Comparison of ENCODE assay signal across 9 mouse cellular contexts in the genomic region with DNA sequence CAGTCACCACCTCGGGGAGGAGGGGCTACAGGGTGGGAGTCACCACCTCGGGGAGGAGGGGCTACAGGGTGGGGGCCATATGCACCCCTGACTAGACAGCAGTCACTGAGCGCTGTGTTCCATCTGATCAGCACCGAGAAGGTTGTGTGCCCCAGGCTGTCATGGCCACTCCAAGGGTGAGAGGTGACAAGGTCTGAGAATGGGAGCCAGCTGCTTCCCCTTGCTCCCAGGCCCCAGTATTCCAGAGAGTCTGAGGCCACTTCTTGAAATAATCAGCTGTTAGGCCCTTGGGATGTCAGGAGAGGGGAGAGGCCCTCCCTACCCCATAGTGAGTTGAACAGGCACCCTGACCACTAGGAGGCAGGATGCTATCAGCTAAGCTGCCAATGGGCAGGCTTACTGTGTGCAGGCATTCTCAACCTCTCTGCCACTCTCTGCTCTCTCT. TPM values are rescaled to one million over a fixed set of nuclear protein-coding genes. Genes with fewer than 3 reads are reported as not detected.
DNase-seq lines count a peak whose midpoint lies in the region; ATAC-seq and TF ChIP-seq lines count a peak whose summit lies in the region.
"Had no signal": no experiment of that assay in that cellular context is flagged by ENCODE, and none has a peak within 500 bp of the region (broad histone marks: within the 10 kb centered on the region; RNA-seq: fewer than 3 reads in every experiment).

No protein-coding gene starts in this region.

- no peak overlapping the region for H3K27ac ChIP-seq in intestine, postnatal 0 days (ENCODE audit: low read depth, low read length)

- no peak overlapping the region for H3K4me2 ChIP-seq in intestine, postnatal 0 days (replicated peaks; ENCODE audit: low read depth)

- no peaks in the 10 kb centered on the region for H3K27me3 ChIP-seq in intestine, postnatal 0 days (replicated peaks; ENCODE audit: control insufficient read depth, insufficient read depth, low read length)

- DNase-seq in adrenal gland, postnatal 14 days, result peak; percentile 14
- no peak for DNase-seq in adrenal gland, postnatal 25 days
- DNase-seq in left cerebral cortex, adult 11 months (ENCODE audit: low spot score), result peak; percentile 23
- no peak for DNase-seq in left cerebral cortex, adult 8-10 months (ENCODE audit: low spot score in 2 of 2)
- DNase-seq in adipocyte (ENCODE audit: low spot score), result peak; percentile 11
- DNase-seq in c-Kit-positive CD71-positive TER-119-positive erythroid progenitor cells, embryonic 14.5 days (ENCODE audit: low spot score), result no peak
- no peak for DNase-seq in ovary, postnatal 10 days (ENCODE audit: low spot score)

- no peak for ATAC-seq in intestine, postnatal 0 days

- no peaks in the 10 kb centered on the region for H3K9me3 ChIP-seq in intestine, postnatal 0 days (ENCODE audit: control insufficient read depth)

- H3K36me3 ChIP-seq in intestine, postnatal 0 days (ENCODE audit: control insufficient read depth, insufficient read depth), result no peaks in the 10 kb centered on the region

- WGBS in intestine, postnatal 0 days, result 57% methylated on average over 4 of the region's 4 CpGs

- H3K9ac ChIP-seq in intestine, postnatal 0 days (ENCODE audit: low read depth, low read length), result no peak overlapping the region

- no peak overlapping the region for H3K4me3 ChIP-seq in intestine, postnatal 0 days (ENCODE audit: low read depth, low read length)
- H3K4me3 ChIP-seq: erythroblast, embryonic 14.5 days had no signal

- TF ChIP-seq CTCF in intestine, postnatal 0 days (IDR thresholded peaks at IDR 0.05; ENCODE audit: low read depth), result peak; percentile 66

- no peaks in the 10 kb centered on the region for H3K4me1 ChIP-seq in intestine, postnatal 0 days (replicated peaks; ENCODE audit: control insufficient read depth, insufficient read depth, low read length)

RNA-seq across cellular contexts. Expression of a gene that starts 46.8 kb away (rescaled TPM):
- 0.53 TPM in 1 of 2 replicates, not detected in the other for total RNA-seq in adrenal gland, postnatal 14 days (2021)
- 0.46 TPM in 1 of 2 replicates, not detected in the other for total RNA-seq in adrenal gland, postnatal 25 days (2021)
- total RNA-seq in left cerebral cortex, adult 8-10 months (2022), result under 1 TPM; 0.41 to 0.81 (median 0.59) TPM
- polyA plus RNA-seq in intestine, postnatal 0 days (2015; fragmentation: Nextera tagmentation; extraction: Ambion mirVana), result 0.22 and 0.33 TPM in 2 replicates
- polyA plus RNA-seq: erythroblast, embryonic 14.5 days had no signal

Comparison
In these comparisons a context has a peak if more than half of its experiments do, and no peak if none do; other contexts are left out.
1. DNase-seq: peak in adrenal gland, postnatal 14 days (single experiment), left cerebral cortex, adult 11 months (single experiment) and adipocyte (single experiment); none in adrenal gland, postnatal 25 days (single experiment), left cerebral cortex, adult 8-10 months (0 of 2), c-Kit-positive CD71-positive TER-119-positive erythroid progenitor cells, embryonic 14.5 days (single experiment) and ovary, postnatal 10 days (single experiment).